Mouse (Mus musculus): ENCODE measurements around the gene Mgat4d.

DNA sequence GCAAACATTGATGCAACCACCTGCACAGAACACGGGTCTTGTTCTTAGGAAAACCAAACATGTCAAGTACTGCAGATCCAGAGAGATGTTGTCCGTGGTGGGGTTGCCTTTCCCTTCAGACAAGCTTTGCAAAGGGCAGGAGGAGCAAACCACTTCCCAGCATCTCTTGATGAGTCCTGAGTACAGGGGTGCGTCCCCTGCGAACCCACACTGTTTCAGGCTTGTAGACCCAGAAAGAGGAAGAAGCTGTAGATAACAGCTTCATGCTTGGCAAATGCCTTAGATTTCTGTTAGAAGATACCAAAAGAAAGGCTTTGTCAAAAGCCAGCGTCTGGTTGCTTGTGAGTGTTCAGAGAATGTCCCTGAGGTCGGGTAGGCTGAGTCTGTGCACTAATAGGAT, 69.7 kb downstream of the Mgat4d start:
- TF ChIP-seq CTCF (IDR thresholded peaks at IDR 0.05; ENCODE audit: low read depth, low read length) (no peak), POLR2A (IDR thresholded peaks at IDR 0.05; ENCODE audit: insufficient read depth, low read length) (no peak)

Data from ES-Bruce4 (cell line).